Mouse (Mus musculus): ENCODE results near the gene Fbxo27. TPM values are rescaled to one million over a fixed set of nuclear protein-coding genes. Genes with fewer than 3 reads are reported as not detected.
A peak's percentile ranks its signal among the peaks of the same experiment; 100 is the strongest.

The Fbxo27 gene
- polyA plus RNA-seq, 1 experiment from 2014 or later, result 7.6 TPM

GRCm38 (mm10) chr7:28714667-28715066, 22.0 kb downstream of the Fbxo27 start:
- Histone ChIP-seq H3K27ac (no peak overlapping the region), H3K4me3 (no peak overlapping the region), H3K9ac (no peak overlapping the region), H3K4me1 (peaks cover 30% of the 10 kb centered on the region), H3K4me2 (replicated peaks) (no peak overlapping the region), H3K9me3 (no peaks in the 10 kb centered on the region), H3K27me3 (no peaks in the 10 kb centered on the region), H3K36me3 (no peaks in the 10 kb centered on the region)
- no peak for ATAC-seq (ENCODE audit: low FRiP score, low read depth)
- 77% methylated on average over 5 of the region's 5 CpGs for WGBS

- no peak overlapping the region for H3K27ac ChIP-seq
- no peak overlapping the region for H3K4me3 ChIP-seq
- no peaks in the 10 kb centered on the region for H3K27me3 ChIP-seq
- peaks cover 30% of the 10 kb centered on the region for H3K4me1 ChIP-seq
- ATAC-seq (ENCODE audit: low FRiP score, low read depth), result no peak
- no peak overlapping the region for H3K9ac ChIP-seq
- no peaks in the 10 kb centered on the region for H3K36me3 ChIP-seq
- H3K4me2 ChIP-seq (replicated peaks), result peak overlapping the region; percentile 71
- no peaks in the 10 kb centered on the region for H3K9me3 ChIP-seq
- WGBS, result 93% methylated on average over 2 of the region's 2 CpGs
Measured at GRCm38 (mm10) chr7:28715598-28715997, 22.9 kb downstream of the Fbxo27 start.

GRCm38 (mm10) chr7:28716590-28717281, 24.1 kb downstream of the Fbxo27 start, which contains the start of gene Fbxo17:
Gene Fbxo17 (plus strand): TSS chr7:28716804.
- peak within 1 kb of the TSS; percentile 79 for H3K27ac ChIP-seq
- H3K27me3 ChIP-seq, result no peaks in the 10 kb centered on the region
- peak within 1 kb of the TSS; percentile 84 for H3K9ac ChIP-seq
- H3K9me3 ChIP-seq, result no peaks in the 10 kb centered on the region
- ATAC-seq (ENCODE audit: low FRiP score, low read depth), result peak; percentile 82
- 3% methylated on average over 36 of the region's 36 CpGs for WGBS
- H3K4me3 ChIP-seq, result peak within 1 kb of the TSS; percentile 59
- H3K36me3 ChIP-seq, result no peaks in the 10 kb centered on the region
- H3K4me1 ChIP-seq, result peaks cover 37% of the 10 kb centered on the region
- H3K4me2 ChIP-seq (replicated peaks), result peak within 1 kb of the TSS; percentile 71

GRCm38 (mm10) chr7:28717726-28718125, 25.1 kb downstream of the Fbxo27 start:
- Histone ChIP-seq H3K9me3 (no peaks in the 10 kb centered on the region), H3K36me3 (no peaks in the 10 kb centered on the region), H3K27ac (no peak overlapping the region; the same call in 1 of the 2 replicates), H3K4me3 (peak overlapping the region; percentile 59), H3K4me2 (replicated peaks) (peak overlapping the region; percentile 71), H3K4me1 (peaks cover 37% of the 10 kb centered on the region), H3K27me3 (no peaks in the 10 kb centered on the region), H3K9ac (peak overlapping the region; percentile 35; the same call in 1 of the 2 replicates)
- no peak for ATAC-seq (ENCODE audit: low FRiP score, low read depth)
- WGBS, result 78% methylated on average over 10 of the region's 10 CpGs

GRCm38 (mm10) chr7:28719159-28719558, 26.5 kb downstream of the Fbxo27 start:
- 38% methylated on average over 4 of the region's 4 CpGs for WGBS
- Histone ChIP-seq H3K36me3 (peaks cover 2% of the 10 kb centered on the region), H3K9ac (no peak overlapping the region), H3K4me1 (peaks cover 37% of the 10 kb centered on the region), H3K4me3 (no peak overlapping the region), H3K4me2 (replicated peaks) (peak overlapping the region; percentile 28; the same call in 1 of the 2 replicates), H3K9me3 (no peaks in the 10 kb centered on the region), H3K27me3 (no peaks in the 10 kb centered on the region), H3K27ac (no peak overlapping the region)
- no peak for ATAC-seq (ENCODE audit: low FRiP score, low read depth)

- H3K9ac ChIP-seq, result no peak overlapping the region
- WGBS, result 77% methylated on average over 2 of the region's 2 CpGs
- no peak overlapping the region for H3K4me2 ChIP-seq (replicated peaks)
- ATAC-seq (ENCODE audit: low FRiP score, low read depth), result no peak
- no peaks in the 10 kb centered on the region for H3K27me3 ChIP-seq
- peaks cover 34% of the 10 kb centered on the region for H3K4me1 ChIP-seq
- peaks cover 7% of the 10 kb centered on the region for H3K36me3 ChIP-seq
- no peaks in the 10 kb centered on the region for H3K9me3 ChIP-seq
- H3K27ac ChIP-seq, result no peak overlapping the region
- no peak overlapping the region for H3K4me3 ChIP-seq
Measured at GRCm38 (mm10) chr7:28719650-28720049, 27.0 kb downstream of the Fbxo27 start.

GRCm38 (mm10) chr7:28720753-28721537, 28.3 kb downstream of the Fbxo27 start:
- Histone ChIP-seq H3K4me3 (no peak overlapping the region), H3K4me1 (peaks cover 32% of the 10 kb centered on the region), H3K36me3 (peaks cover 20% of the 10 kb centered on the region), H3K4me2 (replicated peaks) (no peak overlapping the region), H3K9ac (no peak overlapping the region), H3K9me3 (no peaks in the 10 kb centered on the region), H3K27ac (no peak overlapping the region), H3K27me3 (no peaks in the 10 kb centered on the region)
- 30% methylated on average over 3 of the region's 3 CpGs for WGBS
- ATAC-seq (ENCODE audit: low FRiP score, low read depth), result peak; percentile 65

GRCm38 (mm10) chr7:28722079-28722478, 29.4 kb downstream of the Fbxo27 start:
- Histone ChIP-seq H3K4me3 (no peak overlapping the region), H3K27ac (no peak overlapping the region), H3K9ac (no peak overlapping the region), H3K4me2 (replicated peaks) (no peak overlapping the region), H3K9me3 (no peaks in the 10 kb centered on the region), H3K36me3 (peaks cover 22% of the 10 kb centered on the region), H3K4me1 (peaks cover 32% of the 10 kb centered on the region), H3K27me3 (no peaks in the 10 kb centered on the region)
- 93% methylated on average over 7 of the region's 7 CpGs for WGBS
- no peak for ATAC-seq (ENCODE audit: low FRiP score, low read depth)

GRCm38 (mm10) chr7:28724613-28725012, 32.0 kb downstream of the Fbxo27 start:
- ATAC-seq (ENCODE audit: low FRiP score, low read depth), result no peak
- H3K9ac ChIP-seq, result no peak overlapping the region
- 90% methylated on average over 2 of the region's 2 CpGs for WGBS
- H3K27ac ChIP-seq, result no peak overlapping the region
- no peak overlapping the region for H3K4me3 ChIP-seq
- H3K27me3 ChIP-seq, result no peaks in the 10 kb centered on the region
- H3K36me3 ChIP-seq, result peaks cover 38% of the 10 kb centered on the region
- H3K9me3 ChIP-seq, result no peaks in the 10 kb centered on the region
- H3K4me2 ChIP-seq (replicated peaks), result no peak overlapping the region
- peaks cover 11% of the 10 kb centered on the region; the same call in 1 of the 2 replicates for H3K4me1 ChIP-seq

GRCm38 (mm10) chr7:28726600-28726999, 34.0 kb downstream of the Fbxo27 start:
- Histone ChIP-seq H3K27me3 (peaks cover under 1% of the 10 kb centered on the region; the same call in 1 of the 2 replicates), H3K4me2 (replicated peaks) (0 out of 2 replicates have a peak overlapping the region, but pooled peaks have one; percentile 3), H3K9me3 (peaks cover 6% of the 10 kb centered on the region), H3K4me3 (no peak overlapping the region), H3K9ac (no peak overlapping the region), H3K4me1 (0 out of 2 replicates have a peak, but pooled peaks cover 4% of the 10 kb centered on the region), H3K36me3 (peaks cover 54% of the 10 kb centered on the region), H3K27ac (no peak overlapping the region)
- peak; percentile 51; the same call in 1 of the 2 replicates for ATAC-seq (ENCODE audit: low FRiP score, low read depth)
- 9% methylated on average over 14 of the region's 14 CpGs for WGBS

- peaks cover 55% of the 10 kb centered on the region for H3K36me3 ChIP-seq
- H3K9ac ChIP-seq, result no peak overlapping the region
- no peak overlapping the region for H3K4me2 ChIP-seq (replicated peaks)
- peaks cover 9% of the 10 kb centered on the region; the same call in 1 of the 2 replicates for H3K27me3 ChIP-seq
- H3K9me3 ChIP-seq, result peaks cover 9% of the 10 kb centered on the region
- no peak overlapping the region for H3K27ac ChIP-seq
- H3K4me1 ChIP-seq, result peaks cover 11% of the 10 kb centered on the region; the same call in 1 of the 2 replicates
- no peak for ATAC-seq (ENCODE audit: low FRiP score, low read depth)
- H3K4me3 ChIP-seq, result no peak overlapping the region
- 52% methylated on average over 10 of the region's 10 CpGs for WGBS
Measured at GRCm38 (mm10) chr7:28727649-28728340, 35.1 kb downstream of the Fbxo27 start.
